Mouse (Mus musculus) ES-E14 (cell line): ENCODE measurements at regions not wholly inside any gene's neighbourhood (a gene's known extent, or its start where the extent isn't known, plus 50 kb on each side); places are given as distances from the start of the nearest gene placed in this dataset.

Source experiments
- CHD2 ChIP-seq: IDR thresholded peaks from 2 replicates; pipeline ENCODE4 v1.6.1; 2014; ENCODE audit warnings: mild to moderate bottlenecking, low read depth, low read length, inconsistent platforms
- MAFK ChIP-seq: IDR thresholded peaks from 2 replicates; pipeline ENCODE4 v1.6.1; 2014; ENCODE audit warnings: mild to moderate bottlenecking, low read depth, low read length, inconsistent platforms; ENCODE audit not compliant: insufficient read depth
- ZC3H11A ChIP-seq: IDR thresholded peaks from 2 replicates; pipeline ENCODE4 v1.6.1; 2012; ENCODE audit warnings: low read depth, mild to moderate bottlenecking, inconsistent platforms, low read length, borderline replicate concordance
- ZNF384 ChIP-seq: IDR thresholded peaks from 2 replicates; pipeline ENCODE4 v1.6.1; 2012; ENCODE audit warnings: low read depth, low read length, inconsistent platforms

- TF ChIP-seq ZNF384 (no peak), ZC3H11A (no peak), CHD2 (no peak), MAFK (no peak)
Observed at GRCm38 (mm10) chr10:37275857-37276256, 137.1 kb upstream of the Marcks start.
